Mouse (Mus musculus): ENCODE measurements around the gene Prune2.
"Not testable (repeated sequence)": the region's sequence is repeated elsewhere in the genome, so short reads cannot be mapped to it uniquely, and the experiment has no call there.

The Prune2 gene

GRCm38 (mm10) chr19:17136677-17137460 lies 181.0 kb downstream of the Prune2 start:
- no peak for DNase-seq

DNA sequence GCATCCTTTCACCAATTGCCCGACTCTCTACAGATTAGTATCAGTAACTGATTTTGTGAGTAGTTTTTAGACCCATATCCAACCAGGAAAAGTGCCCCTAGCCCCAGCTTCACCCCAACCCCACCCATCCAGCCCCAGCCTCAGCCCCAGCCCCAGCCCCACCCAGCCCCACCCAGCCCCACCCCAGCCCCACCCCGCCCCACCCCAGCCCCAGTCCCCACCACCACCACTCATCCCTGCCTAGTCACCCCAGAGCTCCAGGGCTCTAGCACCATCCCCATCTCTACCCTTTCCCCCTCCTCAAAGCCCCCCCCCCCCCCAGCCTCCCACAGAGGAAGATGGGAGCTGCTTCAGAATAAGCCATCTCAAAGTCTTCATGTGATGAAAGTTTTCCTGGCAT lies 181.7 kb downstream of the Prune2 start:
- DNase-seq, result no peak

DNA sequence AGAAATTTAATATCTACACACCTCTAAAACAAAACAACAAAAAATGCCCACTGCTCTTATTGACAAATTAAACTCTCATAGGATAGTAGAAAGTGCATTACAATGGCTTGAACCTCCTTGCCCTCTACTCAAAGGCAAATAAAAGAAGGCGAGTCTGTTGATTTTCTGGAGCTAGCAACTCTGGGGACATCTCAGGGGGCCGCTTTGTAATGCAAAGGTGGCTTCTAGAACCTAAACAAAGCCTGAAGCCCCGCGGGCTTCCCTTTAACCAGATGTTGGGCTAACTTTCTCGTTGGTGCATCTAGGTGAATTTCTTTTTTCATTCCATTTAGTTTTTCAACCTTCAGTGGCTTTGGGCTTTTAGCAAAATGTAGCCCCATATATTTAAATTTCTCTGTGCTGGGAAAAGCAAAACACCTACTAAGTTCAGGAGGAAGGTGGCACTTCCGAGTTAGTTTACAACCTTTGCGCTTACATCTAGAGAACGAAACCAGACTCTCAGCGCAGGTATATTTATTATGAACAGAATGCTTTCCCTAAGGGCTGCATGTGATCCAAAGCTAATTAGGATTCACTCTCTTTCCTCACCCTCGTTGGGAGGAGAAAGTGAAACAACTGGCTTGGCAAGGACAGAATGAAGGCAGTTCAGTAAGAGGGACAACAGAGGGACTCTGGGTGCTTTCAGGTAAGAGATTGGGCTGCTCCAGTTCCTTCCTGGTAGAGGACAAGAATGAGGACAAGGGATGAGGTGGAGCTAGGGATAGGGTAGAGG lies 182.4 kb downstream of the Prune2 start:
- DNase-seq, result no peak

- DNase-seq, result no peak
Measured at GRCm38 (mm10) chr19:17140016-17140914, 184.3 kb downstream of the Prune2 start.

DNA sequence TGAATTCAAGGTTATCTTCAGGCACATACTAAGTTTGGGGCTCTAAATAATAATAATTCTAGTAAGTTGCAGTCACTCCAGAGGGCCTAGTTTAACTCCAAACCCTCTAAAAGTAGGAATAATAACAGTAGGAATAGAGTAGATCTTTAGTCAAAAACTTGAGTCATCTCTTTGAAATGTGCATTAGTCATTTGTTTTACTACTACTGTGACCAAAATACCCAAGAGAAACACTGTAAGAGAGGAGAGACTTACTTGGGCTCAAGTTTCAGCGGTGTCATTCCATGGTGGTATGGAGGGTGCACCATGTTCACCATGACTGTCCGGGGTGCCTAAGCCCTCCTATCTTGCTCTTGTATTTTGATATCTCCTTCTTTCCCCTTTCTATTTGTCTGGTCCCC lies 187.3 kb downstream of the Prune2 start:
- no peak for DNase-seq

DNA sequence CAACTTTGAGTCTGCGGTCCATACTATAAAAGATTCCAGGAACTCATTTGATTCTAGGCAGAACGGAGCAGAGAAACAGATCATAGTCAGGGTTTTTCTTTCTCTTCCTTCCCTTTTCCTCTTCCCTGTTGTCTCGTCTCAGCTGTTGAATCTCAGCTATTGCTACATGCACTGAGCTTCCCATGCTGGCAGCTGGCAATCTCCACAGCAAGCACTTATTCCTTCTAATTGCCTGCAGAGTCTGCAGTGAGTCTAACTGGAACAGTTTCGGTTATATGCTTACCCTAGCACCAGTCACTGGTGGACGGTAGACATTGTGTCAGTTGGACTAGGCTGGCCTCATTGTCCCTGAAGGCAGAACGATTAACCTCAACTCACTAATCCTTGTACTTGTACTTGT lies 188.3 kb downstream of the Prune2 start:
- no peak for DNase-seq

- no peak for DNase-seq
Measured at GRCm38 (mm10) chr19:17150064-17150463, 194.1 kb downstream of the Prune2 start.

GRCm38 (mm10) chr19:17151781-17152180 lies 195.9 kb downstream of the Prune2 start:
- DNase-seq, result no peak

GRCm38 (mm10) chr19:17152461-17152860 lies 196.5 kb downstream of the Prune2 start:
- DNase-seq, result no peak

GRCm38 (mm10) chr19:17153911-17154639 lies 198.2 kb downstream of the Prune2 start:
- no peak for DNase-seq

GRCm38 (mm10) chr19:17155216-17155615 lies 199.3 kb downstream of the Prune2 start:
- no peak for DNase-seq

DNA sequence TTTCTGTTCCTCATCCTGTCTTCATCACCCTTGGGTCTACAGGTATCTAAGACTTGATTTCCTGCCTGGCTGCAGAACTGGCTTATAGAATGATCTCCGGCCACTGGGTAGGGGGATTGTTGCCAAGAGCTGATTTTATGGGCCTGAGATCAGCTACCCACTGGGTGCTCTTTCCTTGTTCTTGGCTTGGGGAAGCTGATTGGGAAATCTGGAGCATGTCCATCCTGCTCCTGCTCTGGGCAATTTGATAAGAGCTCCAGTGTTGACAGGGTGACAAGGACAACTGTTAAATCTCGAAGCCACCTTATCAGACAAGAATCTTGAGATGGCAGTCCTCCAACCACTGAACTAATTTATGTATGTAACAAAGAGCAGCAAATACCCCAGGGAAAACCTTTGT lies 203.8 kb downstream of the Prune2 start:
- no peak for DNase-seq

- no peak for DNase-seq
Measured at GRCm38 (mm10) chr19:17160231-17160630, 204.3 kb downstream of the Prune2 start.

- peak; percentile 8 to 12 for DNase-seq
Measured at GRCm38 (mm10) chr19:17163511-17163953, 207.6 kb downstream of the Prune2 start.

- DNase-seq, result no peak
Measured at GRCm38 (mm10) chr19:17166288-17166687, 210.4 kb downstream of the Prune2 start.

GRCm38 (mm10) chr19:17168186-17168585 lies 212.3 kb downstream of the Prune2 start:
- DNase-seq, result no peak

- DNase-seq, result no peak
Measured at GRCm38 (mm10) chr19:17169746-17170145, 213.8 kb downstream of the Prune2 start.

DNA sequence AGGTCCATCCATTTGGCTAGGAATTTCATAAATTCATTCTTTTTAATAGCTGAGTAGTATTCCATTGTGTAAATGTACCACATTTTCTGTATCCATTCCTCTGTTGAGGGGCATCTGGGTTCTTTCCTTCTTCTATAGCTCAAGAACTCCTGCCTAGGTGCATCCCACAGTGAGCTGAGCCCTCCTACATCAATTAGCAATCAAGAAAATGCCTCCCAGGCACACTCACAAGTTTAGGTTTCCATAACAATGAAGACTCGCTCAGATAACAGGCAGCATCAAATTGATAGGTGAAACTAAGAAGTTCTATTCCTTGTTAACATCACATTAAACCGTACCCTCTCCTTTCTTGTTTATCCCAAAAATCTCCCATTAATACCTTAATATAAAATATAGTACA lies 218.6 kb downstream of the Prune2 start:
- DNase-seq, result not testable (repeated sequence)

DNA sequence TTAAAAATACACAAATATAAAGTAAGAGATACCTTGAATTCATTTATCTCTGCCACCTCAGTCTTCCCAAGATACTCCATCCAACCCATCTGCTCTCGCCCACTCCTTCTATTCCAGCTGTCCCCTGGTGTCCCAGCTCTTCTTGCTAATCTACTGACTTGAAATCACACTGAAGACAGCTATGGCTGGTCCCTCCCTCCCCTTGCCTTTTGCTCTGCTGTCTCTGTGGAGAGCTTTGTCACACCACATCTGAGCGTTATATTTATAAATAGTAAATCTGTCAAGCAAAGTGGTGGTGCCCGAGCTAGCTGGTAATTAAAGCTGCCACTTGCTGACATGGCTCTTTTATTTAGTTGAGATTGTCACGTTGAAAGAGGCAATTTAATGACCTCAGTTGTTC lies 224.6 kb downstream of the Prune2 start:
- no peak for DNase-seq

DNA sequence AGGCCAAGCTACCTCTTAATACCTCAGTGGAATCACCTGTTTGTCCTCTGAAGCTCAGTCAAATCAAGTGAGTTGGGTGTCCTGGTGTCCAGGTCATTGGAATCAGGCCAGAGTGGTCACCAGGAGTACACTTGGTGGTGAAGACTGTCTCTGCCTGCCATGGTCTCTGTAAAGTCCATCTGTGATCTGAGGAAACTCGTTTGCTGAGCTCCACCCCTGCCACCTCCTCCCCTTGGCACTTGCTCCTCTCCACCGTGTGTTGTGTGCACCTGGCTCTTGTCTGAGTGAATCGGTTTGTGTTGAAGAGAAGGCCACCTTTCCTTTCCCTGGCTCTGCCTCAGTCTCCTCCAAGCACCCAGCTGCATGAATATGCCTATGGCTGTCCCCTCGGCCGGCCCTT lies 238.8 kb downstream of the Prune2 start:
- no peak for DNase-seq

GRCm38 (mm10) chr19:17199059-17199458 lies 243.1 kb downstream of the Prune2 start:
- no peak for DNase-seq

DNA sequence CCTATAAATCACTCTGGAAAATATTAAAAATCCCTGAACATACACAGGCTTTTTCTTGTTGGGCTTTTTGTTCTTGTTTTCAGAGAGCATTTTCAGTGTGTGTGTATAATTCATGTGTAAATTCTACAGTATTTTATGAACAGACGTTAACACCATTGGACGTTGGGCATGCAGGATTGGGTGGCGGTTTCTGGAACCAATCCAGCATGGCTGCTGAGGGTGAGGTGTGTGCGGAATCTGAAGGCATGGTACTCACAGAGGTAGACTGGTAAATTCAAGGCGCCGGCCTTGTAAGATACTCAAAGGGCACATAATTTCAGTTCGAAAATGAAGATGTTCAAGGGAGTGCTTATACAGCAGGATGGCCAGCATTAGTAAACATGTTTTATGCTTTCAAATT lies 251.2 kb downstream of the Prune2 start:
- no peak for DNase-seq

All from thymus, postnatal 36 days (tissue).